Mouse (Mus musculus) naive thymus-derived CD4-positive, alpha-beta T cell, adult 5 months (primary cell): ENCODE measurements around the gene Chordc1. TPM values are rescaled to one million over a fixed set of nuclear protein-coding genes. Genes with fewer than 3 reads are reported as not detected.

Experiments
- polyA plus RNA-seq: library from polyadenylated mRNA; unstranded; fragments of 100-300 nt; shearing (Covaris generic); gene quantifications from one replicate; pipeline ENCODE4 v1.2.1, GENCODE M21; 2017

Chordc1 gene
- polyA plus RNA-seq = 138 TPM

DNA sequence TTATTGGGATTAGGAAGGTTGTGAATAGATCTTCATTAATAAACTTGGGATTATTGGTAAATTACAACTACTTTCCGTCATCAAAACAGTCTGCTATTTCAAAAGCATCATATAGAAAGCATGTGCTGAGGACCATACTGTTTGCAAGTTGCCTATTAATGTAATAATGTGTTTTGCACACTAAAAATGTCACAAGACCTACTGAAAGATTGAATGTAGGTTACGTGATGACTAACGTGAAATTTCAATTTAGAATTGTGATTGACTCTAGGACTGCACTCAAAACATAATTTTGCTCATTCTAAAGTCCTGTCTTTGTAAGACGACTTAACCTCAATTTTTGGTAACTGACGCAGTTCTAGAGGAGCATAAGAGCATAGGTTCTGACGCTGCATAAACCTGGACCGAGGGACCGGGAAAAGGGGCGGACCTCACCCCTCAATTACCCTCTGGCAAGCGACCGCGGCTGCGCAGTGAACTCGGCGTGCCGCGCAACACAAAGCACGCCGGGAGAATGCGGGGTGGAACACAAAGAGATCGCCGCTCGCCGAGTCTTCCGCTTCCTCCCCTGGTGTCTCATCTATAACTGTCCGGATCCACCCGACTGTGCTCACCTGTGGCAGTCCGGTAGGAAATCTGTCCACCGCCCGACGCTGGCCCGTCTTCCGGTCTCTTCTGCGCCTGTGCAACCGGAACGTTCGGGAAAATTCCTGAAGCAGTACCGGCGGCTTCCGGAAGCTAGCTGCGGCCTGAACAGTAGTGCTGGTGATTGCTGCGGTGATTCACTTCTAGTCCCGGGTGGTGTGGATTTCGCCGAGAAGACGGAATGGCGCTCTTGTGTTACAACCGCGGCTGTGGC is at the start of gene Chordc1:
TSS of gene Chordc1 (plus strand) at position 555 of the 859 bp plus-strand sequence.

Other genes starting within 250 kb of the Chordc1 start
- gene Naalad2, start 110.9 kb downstream of the Chordc1 start, polyA plus RNA-seq = 0.20 TPM
- gene Ubtfl1, start 112.3 kb downstream of the Chordc1 start, polyA plus RNA-seq = 0.30 TPM
- gene Mbd3l2, start 138.5 kb downstream of the Chordc1 start, polyA plus RNA-seq = not detected
- gene Zfp558, start 186.1 kb downstream of the Chordc1 start, polyA plus RNA-seq = 1.2 TPM
- not detected for gene Mbd3l1, start 186.2 kb downstream of the Chordc1 start, polyA plus RNA-seq